Mouse (Mus musculus) lung, embryonic 16.5 days (tissue): ENCODE results near the gene Pnmt. TPM values are rescaled to one million over a fixed set of nuclear protein-coding genes. Genes with fewer than 3 reads are reported as not detected.

ENCODE experiments used
- ATAC-seq: fragments of 200-750 bp; cut with Nextera tagmentation; 2 replicates; pipeline ENCODE4 v1.8.0; 2017; ENCODE audit warnings: low read depth, mild to moderate bottlenecking, moderate library complexity
- H3K27ac ChIP-seq: fragments of 300-500 bp; sonication (generic); 2 replicates; pipeline ENCODE4 v1.5.1; 2014; ENCODE audit warnings: mild to moderate bottlenecking, control low read depth, low read length
- H3K27me3 ChIP-seq: fragments of 300-500 bp; sonication (generic); 2 replicates; pipeline ENCODE4 v1.6.1; 2014; ENCODE audit warnings: low read depth, low read length, mixed read lengths; ENCODE audit not compliant: control insufficient read depth, insufficient read depth
- H3K36me3 ChIP-seq: fragments of 300-500 bp; sonication (generic); 2 replicates; pipeline ENCODE4 v1.6.1; 2014; ENCODE audit warnings: low read length; ENCODE audit not compliant: control insufficient read depth, insufficient read depth
- H3K4me1 ChIP-seq: fragments of 300-500 bp; sonication (generic); replicated peaks from 2 replicates; pipeline ENCODE4 v1.6.1; 2014; ENCODE audit warnings: low read length, mixed read lengths; ENCODE audit not compliant: control insufficient read depth, insufficient read depth
- H3K4me2 ChIP-seq: fragments of 300-500 bp; sonication (generic); 2 replicates; pipeline ENCODE4 v1.6.1; 2014; ENCODE audit warnings: low read depth, low read length, control low read depth
- H3K4me3 ChIP-seq: fragments of 300-500 bp; sonication (generic); 2 replicates; pipeline ENCODE4 v1.5.1; 2014; ENCODE audit warnings: mild to moderate bottlenecking, low read length, control low read depth
- H3K9ac ChIP-seq: fragments of 300-500 bp; sonication (generic); 2 replicates; pipeline ENCODE4 v1.6.1; 2014; ENCODE audit warnings: low read length, control low read depth
- H3K9me3 ChIP-seq: fragments of 300-500 bp; sonication (generic); 2 replicates; pipeline ENCODE4 v1.6.1; 2016; ENCODE audit warnings: low read length; ENCODE audit not compliant: control insufficient read depth
- WGBS: fragments of 180-500 bp; shearing (Covaris S2); extraction: QIAGEN DNeasy Blood & Tissue Kit; methylation state at CpG from one replicate; pipeline ENCODE4 v1.1.7; 2014; 5-methylcytosine and 5-hydroxymethylcytosine counted together
- polyA plus RNA-seq: library from polyadenylated mRNA; unstranded; fragments of >200 nt; fragmentation: Nextera tagmentation; extraction: Ambion mirVana; gene quantifications from 2 replicates; pipeline ENCODE4 v1.2.1, GENCODE M21; 2015

Pnmt gene
- polyA plus RNA-seq, 1 experiment from 2014 or later = 0.13 TPM

- Histone ChIP-seq H3K4me2 (peak overlapping the region; percentile 81), H3K9me3 (no peaks in the 10 kb centered on the region), H3K36me3 (no peaks in the 10 kb centered on the region), H3K4me3 (peak overlapping the region; percentile 72), H3K9ac (peak overlapping the region; percentile 87), H3K4me1 (peaks cover 10% of the 10 kb centered on the region; the same call in 1 of the 2 replicates), H3K27me3 (no peaks in the 10 kb centered on the region), H3K27ac (peak overlapping the region; percentile 98)
- ATAC-seq = peak; percentile 42; the same call in 1 of the 2 replicates
- 45% methylated on average over 3 of the region's 3 CpGs for WGBS
Observed at GRCm38 (mm10) chr11:98400816-98401215, 14.6 kb downstream of the Pnmt start.

DNA sequence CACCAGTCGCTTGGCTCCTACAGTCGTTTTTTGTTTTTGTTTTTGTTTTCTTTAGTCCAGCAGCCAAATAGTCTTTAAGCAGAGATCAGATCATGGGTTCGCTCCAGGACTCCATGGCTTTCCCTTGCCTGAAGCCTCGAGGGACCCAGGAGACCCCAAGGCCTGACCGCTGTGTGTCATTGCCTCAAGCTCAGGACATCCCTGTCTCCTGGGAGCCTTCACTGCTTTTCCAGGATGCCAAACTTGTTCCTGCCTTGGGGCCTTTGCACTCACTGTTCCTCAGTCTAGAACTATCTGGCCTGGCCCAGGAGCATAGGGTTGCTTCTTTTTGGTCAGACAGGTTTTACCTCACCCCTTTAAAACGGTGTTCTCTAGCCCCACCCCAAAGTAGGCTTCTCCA is 20.4 kb downstream of the Pnmt start:
- H3K9me3 ChIP-seq = no peaks in the 10 kb centered on the region
- no peak overlapping the region for H3K27ac ChIP-seq
- H3K27me3 ChIP-seq = no peaks in the 10 kb centered on the region
- H3K4me1 ChIP-seq = peaks cover 13% of the 10 kb centered on the region
- no peak overlapping the region for H3K4me3 ChIP-seq
- 71% methylated on average over 6 of the region's 6 CpGs for WGBS
- no peak overlapping the region for H3K9ac ChIP-seq
- no peak for ATAC-seq
- no peaks in the 10 kb centered on the region for H3K36me3 ChIP-seq
- no peak overlapping the region for H3K4me2 ChIP-seq

GRCm38 (mm10) chr11:98408872-98409271 is 22.6 kb downstream of the Pnmt start:
- H3K4me2 ChIP-seq = peak overlapping the region; percentile 48
- 0 out of 2 replicates have a peak overlapping the region, but pooled peaks have one; percentile 10 for H3K4me3 ChIP-seq
- peak overlapping the region; percentile 4 for H3K9ac ChIP-seq
- 38% methylated on average over 8 of the region's 8 CpGs for WGBS
- no peaks in the 10 kb centered on the region for H3K36me3 ChIP-seq
- H3K9me3 ChIP-seq = no peaks in the 10 kb centered on the region
- peak; percentile 18; the same call in 1 of the 2 replicates for ATAC-seq
- peaks cover 23% of the 10 kb centered on the region for H3K4me1 ChIP-seq
- no peaks in the 10 kb centered on the region for H3K27me3 ChIP-seq
- H3K27ac ChIP-seq = peak overlapping the region; percentile 26

GRCm38 (mm10) chr11:98409341-98409822 is 23.1 kb downstream of the Pnmt start:
- peak overlapping the region; percentile 48 for H3K4me2 ChIP-seq
- peak; percentile 61 for ATAC-seq
- peak overlapping the region; percentile 26 for H3K27ac ChIP-seq
- no peaks in the 10 kb centered on the region for H3K9me3 ChIP-seq
- H3K9ac ChIP-seq = peak overlapping the region; percentile 4
- 3% methylated on average over 9 of the region's 10 CpGs for WGBS
- peak overlapping the region; percentile 10; the same call in 1 of the 2 replicates for H3K4me3 ChIP-seq
- no peaks in the 10 kb centered on the region for H3K36me3 ChIP-seq
- no peaks in the 10 kb centered on the region for H3K27me3 ChIP-seq
- H3K4me1 ChIP-seq = peaks cover 27% of the 10 kb centered on the region

DNA sequence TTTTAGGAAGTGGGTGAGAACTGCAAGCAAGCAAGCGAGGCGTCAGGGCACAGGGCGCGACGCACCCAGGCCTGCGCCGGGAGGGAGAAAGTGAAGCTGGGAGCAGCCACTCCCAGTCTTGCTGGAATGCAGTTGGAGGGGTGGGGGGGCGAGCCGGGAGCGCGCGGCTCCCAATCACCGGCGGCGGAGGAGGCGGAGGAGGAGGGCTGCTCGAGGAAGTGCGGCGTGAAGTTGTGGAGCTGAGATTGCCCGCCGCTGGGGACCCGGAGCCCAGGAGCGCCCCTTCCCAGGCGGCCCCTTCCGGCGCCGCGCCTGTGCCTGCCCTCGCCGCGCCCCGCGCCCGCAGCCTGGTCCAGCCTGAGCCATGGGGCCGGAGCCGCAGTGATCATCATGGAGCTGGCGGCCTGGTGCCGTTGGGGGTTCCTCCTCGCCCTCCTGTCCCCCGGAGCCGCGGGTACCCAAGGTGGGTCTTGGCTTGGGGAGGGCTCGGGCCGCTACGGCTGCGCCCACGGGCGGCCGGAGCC is 26.1 kb downstream of the Pnmt start, which contains the start of gene Erbb2:
Gene Erbb2, plus strand, starts transcription at position 198 of the 524 bp plus-strand sequence.
- Histone ChIP-seq H3K4me1 (peaks cover 35% of the 10 kb centered on the region), H3K4me2 (peak within 1 kb of the TSS; percentile 78), H3K9ac (peak within 1 kb of the TSS; percentile 97), H3K4me3 (peak within 1 kb of the TSS; percentile 93), H3K9me3 (no peaks in the 10 kb centered on the region), H3K36me3 (no peaks in the 10 kb centered on the region), H3K27ac (peak within 1 kb of the TSS; percentile 98), H3K27me3 (no peaks in the 10 kb centered on the region)
- WGBS = under 1% methylated on average over 42 of the region's 49 CpGs
- ATAC-seq = peak; percentile 92

- H3K4me2 ChIP-seq = peak overlapping the region; percentile 78
- peaks cover 36% of the 10 kb centered on the region for H3K4me1 ChIP-seq
- H3K27ac ChIP-seq = peak overlapping the region; percentile 98
- H3K36me3 ChIP-seq = no peaks in the 10 kb centered on the region
- peak overlapping the region; percentile 97 for H3K9ac ChIP-seq
- no peaks in the 10 kb centered on the region for H3K27me3 ChIP-seq
- ATAC-seq = peak; percentile 50
- H3K4me3 ChIP-seq = peak overlapping the region; percentile 93
- WGBS = under 1% methylated on average over 40 of the region's 40 CpGs
- H3K9me3 ChIP-seq = no peaks in the 10 kb centered on the region
Observed at GRCm38 (mm10) chr11:98412797-98413301, 26.6 kb downstream of the Pnmt start.

DNA sequence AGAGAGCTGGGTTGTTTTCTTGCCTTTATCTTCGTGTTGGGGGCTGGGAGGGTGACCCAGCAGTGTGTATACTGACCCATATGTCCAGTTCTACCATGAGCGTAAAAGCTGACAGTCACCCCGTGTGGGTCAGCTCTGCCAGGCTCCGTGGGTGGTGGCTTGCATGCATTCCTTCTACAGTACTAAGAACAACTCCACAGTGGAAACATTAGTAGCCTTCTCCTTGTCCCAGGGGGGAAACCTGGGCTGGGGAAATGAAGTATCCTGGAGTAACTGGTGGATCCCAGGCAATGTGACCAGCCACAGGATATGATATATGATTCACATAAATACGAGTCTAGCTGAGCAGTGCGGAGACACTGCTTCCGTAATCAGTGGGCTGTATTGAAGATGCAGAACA is 27.5 kb downstream of the Pnmt start:
- Histone ChIP-seq H3K9ac (peak overlapping the region; percentile 97), H3K9me3 (no peaks in the 10 kb centered on the region), H3K4me3 (peak overlapping the region; percentile 93), H3K27ac (no peak overlapping the region), H3K4me1 (peaks cover 43% of the 10 kb centered on the region), H3K27me3 (no peaks in the 10 kb centered on the region), H3K36me3 (no peaks in the 10 kb centered on the region), H3K4me2 (peak overlapping the region; percentile 78)
- WGBS = 15% methylated on average over 7 of the region's 7 CpGs
- ATAC-seq = no peak

DNA sequence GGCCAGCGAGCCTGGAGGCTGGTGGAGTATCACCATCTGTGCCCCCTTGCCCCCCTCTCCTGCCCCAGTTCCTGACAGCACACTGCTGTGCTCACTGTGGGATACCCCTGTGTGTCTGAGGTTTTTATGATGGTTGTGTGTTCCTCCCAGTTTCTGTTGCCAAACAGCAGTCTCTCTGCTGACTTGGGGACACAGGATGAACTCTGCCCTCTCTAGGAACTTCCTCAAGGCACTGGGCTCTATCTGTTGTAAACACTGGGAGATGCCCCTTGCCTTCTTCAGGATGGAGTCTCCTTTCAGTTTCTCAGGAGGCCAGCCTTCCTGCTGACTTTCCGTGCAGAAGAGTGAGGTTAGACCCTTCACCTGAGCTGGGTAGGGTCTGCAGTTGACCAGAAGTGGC is 27.9 kb downstream of the Pnmt start:
- peak overlapping the region; percentile 93 for H3K4me3 ChIP-seq
- peak overlapping the region; percentile 97 for H3K9ac ChIP-seq
- no peaks in the 10 kb centered on the region for H3K36me3 ChIP-seq
- H3K4me2 ChIP-seq = peak overlapping the region; percentile 78
- WGBS = 23% methylated on average over 2 of the region's 2 CpGs
- H3K9me3 ChIP-seq = no peaks in the 10 kb centered on the region
- H3K27ac ChIP-seq = no peak overlapping the region
- H3K27me3 ChIP-seq = no peaks in the 10 kb centered on the region
- no peak for ATAC-seq
- H3K4me1 ChIP-seq = peaks cover 41% of the 10 kb centered on the region

- ATAC-seq = no peak
Observed at GRCm38 (mm10) chr11:98417074-98417473, 30.8 kb downstream of the Pnmt start.

More at GRCm38 (mm10) chr11:98417074-98417473, 30.8 kb downstream of the Pnmt start:
- no peak overlapping the region for H3K4me2 ChIP-seq
- peaks cover 28% of the 10 kb centered on the region for H3K4me1 ChIP-seq
- no peak overlapping the region for H3K4me3 ChIP-seq
- H3K27ac ChIP-seq = no peak overlapping the region
- no peak overlapping the region for H3K9ac ChIP-seq
- no peaks in the 10 kb centered on the region for H3K36me3 ChIP-seq
- H3K9me3 ChIP-seq = no peaks in the 10 kb centered on the region
- 67% methylated on average over 1 of the region's 1 CpGs for WGBS
- H3K27me3 ChIP-seq = no peaks in the 10 kb centered on the region
